Comparison of ENCODE assay signal across 10 mouse cellular contexts in the genomic region with DNA sequence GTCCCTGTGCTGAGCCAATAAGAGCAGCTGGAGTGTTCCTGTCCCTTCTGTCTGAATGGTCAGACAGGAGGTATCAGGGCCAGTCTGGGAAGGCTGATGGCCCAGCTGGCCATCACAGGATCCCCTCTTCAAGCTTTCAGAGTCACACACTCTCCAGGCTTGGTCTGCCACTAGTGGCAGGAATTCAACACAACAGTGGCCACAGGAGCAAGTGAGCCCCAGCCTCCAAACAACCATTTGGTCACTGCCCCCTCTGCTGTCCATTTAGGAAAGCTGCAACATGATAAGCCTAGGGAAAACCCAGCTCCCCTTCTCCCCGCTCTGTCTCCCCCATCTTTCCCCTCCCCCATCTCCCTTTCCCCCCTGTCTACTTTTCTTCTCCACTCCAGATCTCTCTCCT. TPM values are rescaled to one million over a fixed set of nuclear protein-coding genes. Genes with fewer than 3 reads are reported as not detected.
A peak's percentile ranks its signal among the peaks of the same experiment; 100 is the strongest.
DNase-seq lines count a peak whose midpoint lies in the region; ATAC-seq and TF ChIP-seq lines count a peak whose summit lies in the region.
"Had no signal": no experiment of that assay in that cellular context is flagged by ENCODE, and none has a peak within 500 bp of the region (broad histone marks: within the 10 kb centered on the region; RNA-seq: fewer than 3 reads in every experiment).

No protein-coding gene starts in this region.

- H3K4me3 ChIP-seq in liver, embryonic 14.5 days (ENCODE audit: insufficient read depth in 1 of 2, low read depth in 2 of 2, low read length in 2 of 2) = no peak overlapping the region
- no peak overlapping the region for H3K4me3 ChIP-seq in lung, embryonic 15.5 days
- H3K4me3 ChIP-seq: erythroblast, embryonic 14.5 days; limb, embryonic 15.5 days had no signal

- intact Hi-C loops in gastrocnemius, postnatal 14 days (cut with DNase I; ENCODE audit: low total_unique reads) = loop anchor here (5.0 kb wide), 1 partner anchor 234 kb away; a partner anchor contains a TSS

- no peak for TF ChIP-seq EP300 in liver, embryonic 14.5 days (IDR thresholded peaks at IDR 0.05; ENCODE audit: low read depth)

- ATAC-seq in liver, embryonic 14.5 days (ENCODE audit: insufficient read depth) = no peak
- ATAC-seq in lung, embryonic 15.5 days (ENCODE audit: borderline replicate concordance, extremely low read depth, low FRiP score, low TSS enrichment) = peak; percentile 39; the same call in 1 of the 2 replicates
- ATAC-seq in inflammation-experienced regulatory T-cells, adult 6 months = no peak
- ATAC-seq in activated CD4-positive, CD25-positive, alpha-beta regulatory T cell, adult 4 months = no peak

- H3K9me3 ChIP-seq in liver, embryonic 14.5 days (ENCODE audit: control insufficient read depth, low read length) = no peaks in the 10 kb centered on the region
- no peaks in the 10 kb centered on the region for H3K9me3 ChIP-seq in lung, embryonic 15.5 days
- H3K9me3 ChIP-seq: limb, embryonic 15.5 days had no signal

- peak; percentile 3 for DNase-seq in adrenal gland, adult 2 months
- DNase-seq in adrenal gland, postnatal 25 days = no peak
- no peak for DNase-seq in liver, embryonic 14.5 days (ENCODE audit: low read depth in 3 of 3, low spot score in 3 of 3)
- no peak for DNase-seq in liver
- DNase-seq in gastrocnemius, postnatal 14 days = peak; percentile 12

- TF ChIP-seq CTCF in liver, embryonic 14.5 days (IDR thresholded peaks at IDR 0.05; ENCODE audit: low read depth) = peak; percentile 33; the same call in 1 of the 2 replicates

- no peaks in the 10 kb centered on the region for H3K4me1 ChIP-seq in liver, embryonic 14.5 days (replicated peaks; ENCODE audit: control insufficient read depth in 2 of 2, insufficient read depth in 2 of 2, low read length in 1 of 2)
- H3K4me1 ChIP-seq in lung, embryonic 15.5 days = no peaks in the 10 kb centered on the region
- H3K4me1 ChIP-seq: limb, embryonic 15.5 days had no signal

- no peak overlapping the region for H3K27ac ChIP-seq in liver, embryonic 14.5 days
- no peak overlapping the region for H3K27ac ChIP-seq in lung, embryonic 15.5 days
- H3K27ac ChIP-seq: limb, embryonic 15.5 days had no signal

- H3K9ac ChIP-seq in liver, embryonic 14.5 days (replicated peaks) = no peak overlapping the region
- no peak overlapping the region for H3K9ac ChIP-seq in lung, embryonic 15.5 days
- H3K9ac ChIP-seq: limb, embryonic 15.5 days had no signal

- 60% methylated on average over 1 of the region's 1 CpGs for WGBS in liver, embryonic 14.5 days (ENCODE audit: insufficient replicate concordance)
- 67% methylated on average over 1 of the region's 1 CpGs for WGBS in lung, embryonic 15.5 days

- H3K27me3 ChIP-seq in liver, embryonic 14.5 days (ENCODE audit: control insufficient read depth, insufficient read depth, low read length) = no peaks in the 10 kb centered on the region
- no peaks in the 10 kb centered on the region for H3K27me3 ChIP-seq in lung, embryonic 15.5 days
- H3K27me3 ChIP-seq: limb, embryonic 15.5 days had no signal

- H3K36me3 ChIP-seq in liver, embryonic 14.5 days (replicated peaks; ENCODE audit: control insufficient read depth, insufficient read depth, low read depth) = no peaks in the 10 kb centered on the region
- H3K36me3 ChIP-seq in lung, embryonic 15.5 days = no peaks in the 10 kb centered on the region
- H3K36me3 ChIP-seq: limb, embryonic 15.5 days had no signal

- H3K4me2 ChIP-seq in liver, embryonic 14.5 days (ENCODE audit: low read depth) = no peak overlapping the region
- no peak overlapping the region for H3K4me2 ChIP-seq in lung, embryonic 15.5 days
- H3K4me2 ChIP-seq: limb, embryonic 15.5 days had no signal

RNA-seq across cellular contexts. Expression of a gene that starts 1.5 kb away (rescaled TPM):
- not detected for total RNA-seq in adrenal gland, adult 2 months (2021)
- 0.29 and 0.38 TPM in 2 replicates for polyA plus RNA-seq in adrenal gland, adult 2 months (2012; rRNA removed)
- total RNA-seq in adrenal gland, postnatal 25 days (2021) = 0.21 TPM in 1 of 2 replicates, not detected in the other
- polyA plus RNA-seq in liver, embryonic 14.5 days (2012; rRNA removed) = 0.04 TPM in 1 of 2 replicates, not detected in the other
- polyA plus RNA-seq in liver, embryonic 14.5 days (2014; fragmentation: Nextera tagmentation; extraction: Ambion mirVana) = 0.09 and 0.14 TPM in 2 replicates
- total RNA-seq in gastrocnemius, postnatal 14 days (2021) = not detected
- 0.34 TPM in 2 replicates for polyA plus RNA-seq in lung, embryonic 15.5 days (2015; fragmentation: Nextera tagmentation; extraction: Ambion mirVana)
- polyA plus RNA-seq in inflammation-experienced regulatory T-cells, adult 6 months (2017; shearing (Covaris generic)) = under 1 TPM in 2 of 3 experiments, not detected in 1; 0.28 to 0.50 TPM
- not detected for polyA plus RNA-seq in activated CD4-positive, CD25-positive, alpha-beta regulatory T cell, adult 4 months (2017; shearing (Covaris generic))
- polyA plus RNA-seq: erythroblast, embryonic 14.5 days had no signal

RNA-seq across cellular contexts. Expression of a gene that starts 29.4 kb away (rescaled TPM):
- 1 to 10 TPM; 1.2 to 3.4 TPM for total RNA-seq in adrenal gland, adult 2 months (2021)
- 0.09 and 0.41 TPM in 2 replicates for polyA plus RNA-seq in adrenal gland, adult 2 months (2012; rRNA removed)
- total RNA-seq in adrenal gland, postnatal 25 days (2021) = 0.61 and 0.62 TPM in 2 replicates
- not detected in 2 replicates for polyA plus RNA-seq in liver, embryonic 14.5 days (2012; rRNA removed)
- polyA plus RNA-seq in liver, embryonic 14.5 days (2014; fragmentation: Nextera tagmentation; extraction: Ambion mirVana) = not detected in 2 replicates
- 1 to 10 TPM in 1 of 2 experiments, under 1 TPM in 1; 0.86 to 1.7 TPM for total RNA-seq in gastrocnemius, postnatal 14 days (2021)
- polyA plus RNA-seq in lung, embryonic 15.5 days (2015; fragmentation: Nextera tagmentation; extraction: Ambion mirVana) = not detected in 2 replicates
- under 1 TPM; 0.47 to 0.89 (median 0.67) TPM for polyA plus RNA-seq in inflammation-experienced regulatory T-cells, adult 6 months (2017; shearing (Covaris generic))
- under 1 TPM in 1 of 2 experiments, not detected in 1; 0.38 TPM for polyA plus RNA-seq in activated CD4-positive, CD25-positive, alpha-beta regulatory T cell, adult 4 months (2017; shearing (Covaris generic))
- polyA plus RNA-seq: erythroblast, embryonic 14.5 days; limb, embryonic 15.5 days had no signal

Comparison
In these comparisons a context has a peak if more than half of its experiments do, and no peak if none do; other contexts are left out.
1. DNase-seq: peak in adrenal gland, adult 2 months (single experiment) and gastrocnemius, postnatal 14 days (single experiment); none in adrenal gland, postnatal 25 days (single experiment), liver, embryonic 14.5 days (0 of 3) and liver (single experiment).